Mouse (Mus musculus) kidney, adult 2 months (tissue): ENCODE data around the gene Wdr41. TPM values are rescaled to one million over a fixed set of nuclear protein-coding genes. Genes with fewer than 3 reads are reported as not detected.

ENCODE experiments used
- DNase-seq: peaks from one replicate; pipeline ENCODE4 v3.0.0; 2021
- H3K27ac ChIP-seq: fragments of 200-500 bp; 2 replicates; pipeline ENCODE4 v1.5.1; 2012; ENCODE audit warnings: low read depth, low read length, control low read depth, inconsistent platforms; ENCODE audit not compliant: insufficient read depth
- H3K27me3 ChIP-seq: fragments of 200-500 bp; replicated peaks from 2 replicates; pipeline ENCODE4 v1.6.1; 2012; ENCODE audit warnings: mild to moderate bottlenecking, moderate library complexity, low read length, inconsistent platforms; ENCODE audit not compliant: control insufficient read depth, insufficient read depth
- H3K36me3 ChIP-seq: fragments of 200-500 bp; 2 replicates; pipeline ENCODE4 v1.6.1; 2012; ENCODE audit warnings: mild to moderate bottlenecking, moderate library complexity, low read length, inconsistent platforms; ENCODE audit not compliant: control insufficient read depth, insufficient read depth
- H3K4me1 ChIP-seq: fragments of 200-500 bp; 2 replicates; pipeline ENCODE4 v1.6.1; 2011; ENCODE audit warnings: low read length; ENCODE audit not compliant: control insufficient read depth, insufficient read depth
- H3K4me3 ChIP-seq: fragments of 200-500 bp; 2 replicates; pipeline ENCODE4 v1.5.1; 2011; ENCODE audit warnings: mild to moderate bottlenecking, low read depth, low read length, control low read depth; ENCODE audit not compliant: insufficient read depth
- CTCF ChIP-seq: fragments of 200-500 bp; conservative IDR thresholded peaks from 2 replicates; pipeline ENCODE4 v1.5.1; 2011; ENCODE audit warnings: low read depth, mild to moderate bottlenecking, control low read depth, low read length, moderate library complexity, mixed read lengths; ENCODE audit not compliant: insufficient read depth, insufficient read length
- POLR2A ChIP-seq: fragments of 200-500 bp; IDR thresholded peaks from one replicate; pipeline ENCODE4 v1.6.1; 2011; ENCODE audit warnings: low read depth, low read length, control low read depth
- WGBS: fragments of 180-500 bp; shearing (Covaris S2); methylation state at CpG from one replicate; pipeline ENCODE4 v1.1.7; 2018; 5-methylcytosine and 5-hydroxymethylcytosine counted together
- polyA plus RNA-seq: library from polyadenylated mRNA; depleted of rRNA; stranded (reverse); fragments of >200 nt; gene quantifications from 2 replicates; pipeline ENCODE4 v1.2.3, GENCODE M21; 2012

Gene Wdr41
- polyA plus RNA-seq, 1 experiment, result 11.2 TPM

DNA sequence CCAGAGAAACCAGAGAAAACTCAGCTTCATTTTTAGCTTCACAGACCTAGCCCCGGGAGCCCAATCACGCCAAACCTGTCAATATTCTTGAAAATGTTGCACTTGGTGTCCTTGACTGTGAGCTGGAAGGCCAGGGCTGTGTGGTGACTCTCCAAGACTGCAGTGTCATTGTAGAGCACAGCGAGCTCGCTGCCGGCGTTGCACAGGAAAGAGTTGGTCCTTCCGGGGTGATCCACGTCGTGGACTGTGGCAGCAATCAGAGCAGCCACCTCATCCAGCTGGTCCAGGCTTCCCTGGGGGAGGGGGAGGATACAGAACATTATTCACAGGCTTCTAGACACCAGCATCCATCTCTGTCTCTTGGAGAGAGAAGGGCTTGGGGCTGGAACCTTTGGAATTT, 58.0 kb downstream of the Wdr41 start:
- H3K4me3 ChIP-seq, result no peak overlapping the region
- WGBS, result 60% methylated on average over 9 of the region's 9 CpGs
- TF ChIP-seq CTCF, result no peak
- TF ChIP-seq POLR2A, result no peak
- H3K4me1 ChIP-seq, result no peaks in the 10 kb centered on the region; the same call in 1 of the 2 replicates
- no peaks in the 10 kb centered on the region for H3K27me3 ChIP-seq
- no peaks in the 10 kb centered on the region for H3K36me3 ChIP-seq
- H3K27ac ChIP-seq, result no peak overlapping the region
- no peak for DNase-seq

DNA sequence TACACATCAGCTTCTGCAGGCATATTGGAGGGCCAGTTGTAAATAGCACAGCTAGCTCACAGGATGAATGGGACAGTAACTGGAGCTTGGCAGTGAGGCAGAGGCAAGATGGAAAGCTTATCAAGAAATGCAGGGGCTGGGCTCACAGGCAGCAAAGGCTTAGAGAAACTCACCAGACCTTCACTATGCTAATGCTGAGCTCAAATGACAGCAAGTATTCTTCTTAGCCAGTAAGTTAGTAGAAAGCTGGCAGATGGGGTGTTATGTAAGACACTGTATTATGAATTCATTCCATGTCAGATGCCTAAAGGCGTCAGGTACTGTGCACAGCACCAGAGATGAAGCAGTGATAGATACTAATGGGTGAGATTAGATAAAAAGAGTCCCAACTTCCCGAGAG, 58.6 kb downstream of the Wdr41 start:
- WGBS, result 81% methylated on average over 2 of the region's 2 CpGs
- no peak overlapping the region for H3K4me3 ChIP-seq
- no peak for DNase-seq
- no peaks in the 10 kb centered on the region for H3K36me3 ChIP-seq
- no peaks in the 10 kb centered on the region for H3K27me3 ChIP-seq
- H3K4me1 ChIP-seq, result no peaks in the 10 kb centered on the region; the same call in 1 of the 2 replicates
- no peak for TF ChIP-seq CTCF
- TF ChIP-seq POLR2A, result no peak
- H3K27ac ChIP-seq, result no peak overlapping the region

DNA sequence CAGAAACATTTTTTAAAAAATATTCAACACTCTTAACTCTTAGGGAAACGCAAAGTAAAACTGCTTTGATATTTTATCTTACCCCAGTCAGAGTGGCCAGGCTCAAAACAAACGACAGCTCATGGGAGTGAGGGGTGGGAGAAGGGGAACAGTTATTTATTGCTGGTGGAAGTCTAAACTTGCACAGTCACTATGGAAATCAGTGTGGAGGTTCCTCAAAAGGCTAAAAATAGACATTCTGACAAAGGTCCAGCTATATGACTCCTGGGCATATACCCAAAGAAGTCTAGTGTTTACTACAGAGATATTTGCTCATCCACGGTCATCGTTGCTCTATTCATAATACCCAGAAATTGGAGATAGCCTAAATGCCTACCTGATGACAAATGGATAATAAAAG, 62.1 kb downstream of the Wdr41 start:
- 55% methylated on average over 4 of the region's 4 CpGs for WGBS
- Histone ChIP-seq H3K4me1 (no peaks in the 10 kb centered on the region), H3K36me3 (no peaks in the 10 kb centered on the region), H3K4me3 (no peak overlapping the region), H3K27me3 (no peaks in the 10 kb centered on the region), H3K27ac (no peak overlapping the region)
- no peak for TF ChIP-seq POLR2A
- no peak for TF ChIP-seq CTCF
- DNase-seq, result no peak

DNA sequence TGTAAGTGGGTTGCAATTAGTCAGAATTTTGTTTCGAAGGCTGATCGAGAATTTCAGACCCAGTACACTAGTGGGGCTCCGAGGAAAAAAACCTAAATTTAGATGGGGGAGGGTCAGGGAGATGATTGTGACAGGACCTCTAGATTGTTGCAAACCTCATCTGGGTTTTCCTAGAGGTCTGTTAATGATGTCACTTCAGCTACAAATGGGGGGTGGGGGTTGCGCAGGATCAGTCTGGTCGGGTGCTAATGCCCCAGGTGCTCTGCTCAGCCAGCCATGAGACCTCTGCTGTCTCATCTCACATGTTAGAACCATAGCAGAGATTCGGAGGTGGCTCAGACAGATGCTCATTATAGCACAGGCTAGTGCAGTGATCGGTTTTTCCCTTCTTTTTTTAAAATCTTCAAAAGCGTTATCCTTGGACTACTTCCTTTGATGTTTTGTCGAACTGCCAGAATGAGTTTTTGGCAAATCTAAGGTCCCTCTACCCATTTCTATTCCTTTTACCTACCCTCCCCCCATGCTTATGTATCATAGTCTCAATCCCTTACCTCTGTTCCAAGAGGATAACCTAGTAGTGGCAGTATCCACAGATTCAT, 64.1 kb downstream of the Wdr41 start:
- no peaks in the 10 kb centered on the region for H3K27me3 ChIP-seq
- no peak for TF ChIP-seq POLR2A
- TF ChIP-seq CTCF, result no peak
- H3K4me1 ChIP-seq, result no peaks in the 10 kb centered on the region
- WGBS, result 70% methylated on average over 9 of the region's 9 CpGs
- DNase-seq, result no peak
- no peak overlapping the region for H3K4me3 ChIP-seq
- no peaks in the 10 kb centered on the region for H3K36me3 ChIP-seq
- no peak overlapping the region for H3K27ac ChIP-seq

DNA sequence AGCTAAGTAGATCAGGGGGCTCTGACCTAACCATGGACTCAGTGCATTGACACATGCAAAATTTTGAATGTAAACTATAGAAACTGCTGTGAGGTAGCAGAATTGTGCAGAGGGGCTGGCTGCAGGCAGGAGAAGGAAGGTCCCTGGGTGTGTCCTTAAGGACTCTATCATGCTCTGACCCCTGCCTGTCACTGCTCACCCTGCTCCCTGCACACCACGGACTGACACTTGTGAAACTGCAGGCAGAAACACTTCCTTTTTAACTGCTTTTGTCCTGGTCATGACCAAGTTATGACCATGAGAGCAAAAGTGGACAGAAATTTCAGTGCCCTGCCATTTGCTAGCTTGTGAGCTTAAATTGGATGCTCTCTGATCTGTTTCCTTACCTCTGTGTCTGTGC, 68.0 kb downstream of the Wdr41 start:
- H3K36me3 ChIP-seq, result no peaks in the 10 kb centered on the region
- no peaks in the 10 kb centered on the region for H3K27me3 ChIP-seq
- H3K27ac ChIP-seq, result no peak overlapping the region
- H3K4me1 ChIP-seq, result no peaks in the 10 kb centered on the region
- no peak overlapping the region for H3K4me3 ChIP-seq
- WGBS, result 42% methylated on average over 1 of the region's 1 CpGs
- no peak for TF ChIP-seq CTCF
- TF ChIP-seq POLR2A, result no peak
- no peak for DNase-seq

DNA sequence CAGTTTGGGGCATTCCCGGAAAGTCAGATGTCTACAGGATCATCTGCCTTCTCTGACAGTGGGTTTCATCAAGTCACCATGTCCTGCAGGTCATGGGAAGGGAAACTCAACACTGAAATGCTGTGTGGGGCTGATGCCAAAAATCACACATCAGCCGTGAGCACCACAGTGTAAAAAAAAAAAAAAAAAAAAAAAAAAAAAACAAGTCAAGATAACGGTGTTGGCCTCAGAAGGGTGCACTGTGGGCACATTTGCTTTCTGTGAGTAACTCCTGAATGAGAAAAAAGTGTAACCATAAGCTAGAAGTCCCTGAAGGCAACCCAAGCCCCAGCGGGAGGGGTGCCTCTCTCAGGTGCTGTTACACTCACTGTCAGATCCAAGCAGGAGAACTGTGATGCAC, 74.3 kb downstream of the Wdr41 start:
- no peaks in the 10 kb centered on the region for H3K4me1 ChIP-seq
- no peaks in the 10 kb centered on the region for H3K27me3 ChIP-seq
- no peaks in the 10 kb centered on the region for H3K36me3 ChIP-seq
- no peak for TF ChIP-seq POLR2A
- no peak overlapping the region for H3K27ac ChIP-seq
- DNase-seq, result no peak
- H3K4me3 ChIP-seq, result no peak overlapping the region
- 64% methylated on average over 4 of the region's 4 CpGs for WGBS

DNA sequence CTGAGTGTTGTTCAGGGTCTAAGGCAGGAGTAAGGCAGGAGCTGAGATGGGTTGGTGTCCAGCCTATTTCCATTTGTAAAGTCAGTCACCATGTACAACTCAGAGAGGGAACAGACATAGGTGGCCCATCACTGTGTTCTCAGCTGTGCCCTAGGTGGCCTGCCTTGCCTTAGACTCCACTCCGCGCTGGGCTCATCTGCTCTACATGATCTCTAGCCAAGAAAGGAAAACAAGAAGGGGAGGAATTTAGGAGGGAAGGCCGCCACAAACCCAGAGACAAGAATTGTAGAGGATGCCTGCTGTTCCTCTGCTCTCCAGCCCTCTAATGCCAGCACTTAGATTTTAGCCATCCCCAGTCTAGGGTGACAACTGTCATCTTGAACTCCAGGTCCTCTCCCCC, 76.3 kb downstream of the Wdr41 start:
- H3K27ac ChIP-seq, result no peak overlapping the region
- no peaks in the 10 kb centered on the region for H3K36me3 ChIP-seq
- no peak overlapping the region for H3K4me3 ChIP-seq
- DNase-seq, result no peak
- no peaks in the 10 kb centered on the region for H3K27me3 ChIP-seq
- 87% methylated on average over 3 of the region's 3 CpGs for WGBS
- H3K4me1 ChIP-seq, result no peaks in the 10 kb centered on the region; the same call in 1 of the 2 replicates
- TF ChIP-seq POLR2A (no peak), CTCF (no peak)
